Mouse (Mus musculus) cerebellum, adult 11 months (tissue): ENCODE measurements around the gene Scyl3.

ENCODE experiments used
- DNase-seq: peaks from one replicate; pipeline ENCODE4 v3.0.0; 2022

Gene Scyl3

DNA sequence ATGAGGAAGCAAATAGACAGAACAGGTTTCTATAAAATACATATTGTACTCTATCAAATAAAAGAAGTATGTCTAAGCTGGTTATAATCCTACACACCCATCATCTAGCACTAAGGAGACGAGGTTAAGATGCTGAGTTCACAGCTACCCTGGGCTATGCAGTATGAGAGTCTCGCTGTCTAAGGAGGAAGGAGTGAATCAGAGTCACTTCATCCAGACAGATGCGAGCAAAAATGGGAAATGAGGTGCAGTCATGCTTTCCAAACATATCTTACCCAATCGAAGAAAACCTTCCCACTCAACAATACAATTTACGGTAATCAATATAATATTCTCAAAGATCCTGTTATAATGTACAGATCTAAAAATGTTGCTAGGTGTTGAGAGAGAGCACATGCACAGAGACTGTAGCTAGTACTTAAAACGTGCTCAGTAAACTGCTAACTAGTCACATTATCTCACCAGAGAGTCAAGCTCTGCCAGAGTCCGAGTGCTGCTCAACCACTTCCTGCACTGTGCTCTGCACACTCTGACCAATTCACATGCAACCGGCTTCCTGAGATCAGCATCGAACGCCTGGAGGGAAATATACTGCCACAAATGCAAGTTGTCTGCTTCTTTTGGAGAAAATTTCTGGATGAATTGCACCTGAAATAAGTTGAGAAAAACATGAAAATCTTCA, 35.2 kb downstream of the Scyl3 start:
- no peak for DNase-seq

DNA sequence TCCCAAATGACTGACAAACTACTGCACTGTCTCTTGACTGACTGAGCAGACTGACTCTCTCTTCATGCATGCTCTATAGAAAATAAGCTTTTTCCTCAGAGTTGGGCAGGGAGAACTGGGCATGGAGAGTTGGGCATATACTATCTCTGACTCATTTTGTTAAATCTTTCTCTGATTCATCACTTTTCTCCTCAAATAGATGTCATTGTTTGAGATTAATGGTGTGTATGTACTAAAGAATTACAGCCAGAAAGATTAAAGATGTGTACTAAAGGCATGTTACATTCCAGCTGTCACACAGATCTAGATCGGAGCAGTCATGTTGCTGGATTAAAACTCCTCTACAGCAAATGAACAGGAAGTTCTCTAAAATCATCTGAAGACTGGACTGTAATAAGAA, 45.6 kb downstream of the Scyl3 start:
- DNase-seq = no peak

DNA sequence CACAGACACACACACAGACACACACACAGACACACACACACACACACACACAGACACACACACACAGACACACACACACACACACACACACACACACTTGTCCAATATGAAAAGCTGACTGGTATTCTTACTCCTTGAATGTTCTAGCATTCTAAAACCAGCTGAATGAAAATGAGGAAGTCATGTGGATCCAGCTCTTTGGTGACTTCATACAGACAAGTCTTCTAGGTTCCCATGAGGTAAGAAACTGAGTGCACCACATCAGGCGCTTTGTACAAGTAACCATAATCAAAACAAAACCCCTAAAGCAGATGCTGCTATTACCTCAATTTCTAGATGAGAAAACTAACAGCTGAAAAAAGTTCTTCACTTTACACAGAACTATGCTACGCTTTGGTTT, 46.2 kb downstream of the Scyl3 start:
- DNase-seq = no peak

DNA sequence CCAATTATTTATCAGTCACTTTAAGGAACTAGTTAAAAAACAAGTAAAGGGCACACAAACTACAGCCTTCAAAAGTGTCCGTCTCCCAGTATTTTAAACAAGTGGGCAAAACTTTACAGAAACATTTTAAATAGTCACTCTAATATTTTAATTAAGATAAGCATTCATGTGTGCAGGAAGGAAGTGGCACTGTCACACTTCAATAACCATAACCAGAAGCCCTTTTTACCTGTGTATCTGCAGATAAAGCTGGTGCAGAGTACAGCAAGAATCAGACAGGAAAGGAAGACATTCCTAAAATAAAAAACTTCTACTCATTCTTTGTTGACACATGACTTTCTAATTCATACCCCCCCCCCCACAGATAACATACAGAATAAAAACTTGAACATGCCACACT, 47.6 kb downstream of the Scyl3 start:
- no peak for DNase-seq

DNA sequence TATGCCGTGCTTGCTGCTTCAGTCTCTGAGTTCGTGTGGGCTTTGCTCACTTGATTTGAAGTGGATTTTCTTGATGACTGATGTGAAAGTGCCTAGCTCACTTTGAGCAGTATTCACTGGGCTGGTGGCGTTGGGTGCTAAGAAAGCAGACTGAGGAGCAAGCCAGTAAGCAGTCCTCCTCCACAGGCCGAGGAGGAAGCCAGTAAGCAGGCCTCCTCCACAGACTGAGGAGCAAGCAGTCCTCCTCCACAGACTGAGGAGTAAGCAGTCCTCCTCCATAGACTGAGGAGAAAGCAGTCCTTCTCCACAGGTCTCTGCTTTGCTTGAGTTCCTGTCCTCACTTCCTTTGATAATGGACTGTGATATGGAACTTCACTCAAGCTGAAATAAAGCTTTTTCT, 63.5 kb downstream of the Scyl3 start:
- DNase-seq = no peak

DNA sequence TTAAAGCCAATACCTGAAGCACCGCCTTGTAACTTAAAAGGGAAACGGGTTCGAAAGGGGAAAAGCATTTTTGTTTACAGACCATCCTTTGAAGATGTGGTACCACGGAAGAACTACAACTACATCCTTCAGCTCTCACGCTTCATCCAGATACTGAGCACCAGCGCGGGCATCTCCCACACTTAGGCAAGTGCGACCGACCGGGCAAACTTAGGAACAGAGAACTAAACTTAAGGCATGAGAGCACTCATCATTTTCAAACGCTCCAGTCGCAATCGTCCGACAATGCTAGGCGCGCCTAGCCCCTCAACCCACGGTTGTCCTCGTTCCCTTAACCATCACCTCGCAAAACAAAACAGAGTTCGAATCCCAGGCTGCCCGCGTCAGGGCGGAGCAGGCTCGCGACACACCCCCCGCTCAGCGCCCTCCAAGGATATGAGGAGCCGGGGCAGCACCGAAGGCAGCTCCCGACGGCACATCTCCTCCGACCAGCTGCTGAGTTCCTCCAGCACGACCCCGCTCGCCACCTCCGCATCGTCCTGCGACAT, 65.3 kb downstream of the Scyl3 start:
- no peak for DNase-seq

DNA sequence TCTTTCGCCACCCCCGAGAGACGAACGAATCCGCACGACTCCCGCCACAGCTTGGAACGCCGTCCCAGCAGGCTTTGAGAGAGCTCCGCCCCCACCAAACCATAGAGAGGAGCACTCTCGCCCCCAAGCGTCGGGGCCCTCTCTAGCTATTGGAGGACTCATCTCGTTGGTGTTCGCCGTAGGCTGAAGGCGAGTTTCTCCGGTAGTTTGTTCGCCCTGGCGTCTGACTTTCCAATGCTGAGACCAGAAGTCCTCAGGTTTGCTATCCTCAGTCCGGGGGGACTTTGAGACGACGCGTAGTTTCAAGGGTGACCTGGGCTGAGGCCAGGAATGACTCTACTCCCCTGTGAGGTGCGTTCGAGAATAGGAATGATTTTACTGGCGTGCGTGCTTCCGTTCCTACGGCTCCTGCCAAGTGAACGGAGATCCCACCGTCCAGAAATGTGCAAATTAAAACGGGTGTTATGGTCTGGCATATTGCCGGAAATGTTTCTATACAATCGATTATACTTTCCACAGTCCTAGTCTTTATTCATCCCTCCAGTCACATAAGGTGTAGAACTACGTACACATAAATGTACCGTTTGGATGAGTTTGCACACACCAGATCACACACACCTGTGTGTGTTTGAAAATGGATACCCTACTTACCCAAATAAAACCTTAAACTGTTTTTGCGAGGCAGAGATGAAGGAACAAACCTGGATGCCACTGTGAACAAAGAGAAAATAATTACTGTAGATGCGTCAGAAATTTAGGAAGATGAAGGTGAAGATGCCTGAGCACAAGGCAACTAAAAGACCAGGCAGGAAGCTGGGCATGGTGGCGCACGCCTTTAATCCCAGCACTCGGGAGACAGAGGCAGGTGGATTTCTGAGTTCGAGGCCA, 66.1 kb downstream of the Scyl3 start, which contains the start of the genes BC055324 and Mettl18:
Gene BC055324, minus strand, starts transcription at position 76 of the 888 bp plus-strand sequence.
Gene Mettl18, plus strand, starts transcription at position 169 of the 888 bp plus-strand sequence.
- peak; percentile 85 for DNase-seq

DNA sequence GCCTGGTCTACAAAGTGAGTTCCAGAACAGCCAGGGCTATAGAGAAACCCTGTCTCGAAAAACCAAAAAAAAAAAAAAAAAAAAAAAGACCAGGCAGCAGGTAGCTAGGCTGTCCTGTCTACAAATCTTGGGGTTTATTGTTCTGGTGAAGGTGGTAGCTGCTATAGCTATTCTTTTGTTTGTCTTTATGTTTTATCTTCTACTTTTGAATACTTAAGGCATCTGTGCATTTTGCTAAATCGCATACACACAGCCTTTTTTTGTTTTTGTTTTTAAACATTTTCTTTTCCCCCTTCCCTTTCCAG, 66.7 kb downstream of the Scyl3 start:
- no peak for DNase-seq

DNA sequence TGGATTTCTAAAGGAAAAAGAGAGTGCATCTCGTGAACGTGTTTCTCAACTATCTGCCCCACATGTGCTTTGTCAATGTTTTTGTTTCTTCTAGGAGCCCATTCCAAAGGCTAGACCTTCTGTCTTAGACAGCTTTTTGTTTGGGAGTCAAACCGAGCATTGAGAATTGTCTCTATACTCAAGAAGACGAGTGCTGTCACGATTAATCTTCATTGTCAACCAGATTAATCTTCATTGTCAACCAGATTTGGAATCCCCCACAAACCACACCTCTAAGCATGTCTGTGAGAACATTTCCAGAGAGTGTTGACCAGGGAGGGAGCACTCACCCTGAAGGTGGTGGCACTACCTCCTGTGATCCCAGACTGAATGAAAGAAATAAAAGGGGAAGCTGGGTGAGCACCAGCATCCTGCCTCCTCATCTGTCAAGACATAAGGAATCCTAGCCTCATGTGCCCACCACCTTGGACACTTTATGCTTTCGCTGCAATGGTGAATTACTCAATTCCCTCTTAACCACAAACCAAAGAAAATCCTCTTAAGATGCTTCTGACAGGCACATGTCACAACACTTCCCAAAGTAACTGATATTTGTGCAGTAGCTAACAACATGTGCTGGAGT, 73.0 kb downstream of the Scyl3 start:
- no peak for DNase-seq

DNA sequence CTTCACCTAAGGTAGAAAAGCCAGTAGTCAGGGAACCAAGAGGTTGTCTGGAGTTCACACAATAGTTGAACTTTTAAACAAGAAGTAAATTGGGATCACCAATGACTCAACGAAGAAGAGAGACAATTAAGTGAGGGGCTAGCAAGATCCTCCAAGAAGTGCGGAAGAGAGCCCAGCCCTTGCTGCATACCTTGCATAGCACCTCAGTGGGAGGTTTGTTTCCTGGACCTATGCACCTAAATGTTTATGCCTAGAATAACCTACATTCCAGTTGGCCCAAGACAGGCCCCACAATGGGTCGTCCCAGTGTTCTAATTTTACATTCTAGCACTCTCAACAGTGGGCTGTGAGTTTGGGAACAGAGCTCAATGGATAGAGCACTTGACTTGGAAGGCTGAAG, 75.4 kb downstream of the Scyl3 start:
- no peak for DNase-seq
